Mouse (Mus musculus): ENCODE results near the gene Ror1.

DNA sequence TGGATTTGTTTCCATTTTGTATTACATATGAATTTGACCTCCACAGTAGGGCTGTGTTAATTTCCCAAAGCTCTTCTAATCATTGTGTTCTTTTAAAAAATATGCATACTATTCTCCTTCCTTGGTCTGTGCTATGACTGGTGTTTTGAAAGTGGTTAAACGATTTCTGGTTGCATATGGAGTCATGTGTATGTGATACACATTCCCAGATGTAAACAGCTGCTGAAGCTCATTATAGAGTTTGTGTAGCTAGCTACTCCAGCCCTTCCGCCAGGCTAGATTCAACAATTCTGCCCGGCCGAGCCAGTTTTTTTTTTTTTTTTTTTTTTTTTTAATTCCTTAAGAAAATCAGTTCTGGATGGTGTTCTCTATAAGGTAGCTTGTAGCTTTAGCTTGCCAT, 49.2 kb downstream of the Ror1 start:
- TF ChIP-seq CTCF (IDR thresholded peaks at IDR 0.05; ENCODE audit: borderline replicate concordance, insufficient read depth, low read length): no peak
- TF ChIP-seq POLR2A (IDR thresholded peaks at IDR 0.05; ENCODE audit: low read depth, low read length): no peak

All from embryonic fibroblast, embryonic 13.5 days (primary cell).